Comparison of ENCODE assay signal across 18 mouse cellular contexts in the genomic region with DNA sequence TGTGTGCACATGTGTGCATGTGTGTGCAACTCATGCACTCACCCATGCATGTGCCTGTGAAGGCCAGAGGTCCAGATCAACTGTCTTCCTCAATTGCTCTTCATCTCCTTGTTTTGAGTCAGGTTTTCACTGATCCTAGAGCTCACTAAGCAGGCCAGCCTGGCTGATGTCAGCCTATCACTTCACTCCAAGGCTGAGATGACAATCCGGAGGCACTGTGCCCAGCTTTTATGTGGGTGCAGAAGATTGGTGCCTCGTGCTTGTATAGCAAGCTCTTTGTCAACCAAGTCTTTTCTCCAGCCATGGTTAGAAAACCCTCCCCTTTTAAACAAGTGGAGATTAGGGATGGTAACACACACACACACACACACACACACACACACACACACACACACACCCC.
"Had no signal": no experiment of that assay in that cellular context is flagged by ENCODE, and none has a peak within 500 bp of the region (broad histone marks: within the 10 kb centered on the region; RNA-seq: fewer than 3 reads in every experiment).

No protein-coding gene starts in this region.

- H3K9ac ChIP-seq: intestine, embryonic 15.5 days; kidney, embryonic 15.5 days; liver, embryonic 15.5 days; midbrain, embryonic 12.5 days; neural tube, embryonic 13.5 days; stomach, embryonic 15.5 days had no signal

- H3K4me1 ChIP-seq: liver, embryonic 15.5 days had no signal

- H3K4me3 ChIP-seq: intestine, embryonic 15.5 days; kidney, embryonic 15.5 days; left cerebral cortex, adult 2 months; limb, embryonic 10.5 days; liver, embryonic 15.5 days; midbrain, embryonic 12.5 days; neural tube, embryonic 13.5 days; stomach, embryonic 15.5 days had no signal

- H3K27me3 ChIP-seq: intestine, embryonic 15.5 days; kidney, embryonic 15.5 days; liver, embryonic 15.5 days; midbrain, embryonic 12.5 days; neural tube, embryonic 13.5 days; stomach, embryonic 15.5 days had no signal

- H3K4me2 ChIP-seq: intestine, embryonic 15.5 days; kidney, embryonic 15.5 days; liver, embryonic 11.5 days; liver, embryonic 15.5 days; midbrain, embryonic 12.5 days; neural tube, embryonic 13.5 days; stomach, embryonic 15.5 days had no signal

- ATAC-seq: intestine, embryonic 15.5 days; midbrain, embryonic 16.5 days had no signal

- H3K9me3 ChIP-seq: intestine, embryonic 15.5 days; kidney, embryonic 15.5 days; limb, embryonic 10.5 days; liver, embryonic 15.5 days; midbrain, embryonic 12.5 days; neural tube, embryonic 13.5 days; stomach, embryonic 15.5 days had no signal

- H3K36me3 ChIP-seq: intestine, embryonic 15.5 days; kidney, embryonic 15.5 days; limb, embryonic 10.5 days; liver, embryonic 15.5 days; midbrain, embryonic 12.5 days; neural tube, embryonic 13.5 days; stomach, embryonic 15.5 days had no signal

- H3K27ac ChIP-seq: intestine, embryonic 15.5 days; kidney, embryonic 15.5 days; left cerebral cortex, adult 2 months; limb, embryonic 10.5 days; liver, embryonic 15.5 days; macrophage; midbrain, embryonic 12.5 days; neural tube, embryonic 13.5 days; stomach, embryonic 15.5 days had no signal

- DNase-seq: kidney, adult 2 months; kidney, postnatal 14 days; retina, postnatal 1 day; right cerebral cortex, postnatal 4 days; spleen, adult 18-20 months; thymus, adult 2 months; thymus, postnatal 25 days had no signal
